Mouse (Mus musculus): ENCODE data around the gene Adam19. TPM values are rescaled to one million over a fixed set of nuclear protein-coding genes. Genes with fewer than 3 reads are reported as not detected.
"Not testable (repeated sequence)": the region's sequence is repeated elsewhere in the genome, so short reads cannot be mapped to it uniquely, and the experiment has no call there.

The Adam19 gene
- polyA plus RNA-seq, 1 experiment from 2014 or later: 12.0 TPM

- Histone ChIP-seq H3K4me3 (ENCODE audit: low read length) (no peak overlapping the region), H3K27ac (ENCODE audit: low read length) (no peak overlapping the region), H3K4me2 (ENCODE audit: low read depth, low read length) (no peak overlapping the region), H3K36me3 (ENCODE audit: control insufficient read depth, insufficient read depth, low read length) (no peaks in the 10 kb centered on the region), H3K4me1 (ENCODE audit: control insufficient read depth, insufficient read depth, low read length) (no peaks in the 10 kb centered on the region), H3K27me3 (replicated peaks; ENCODE audit: control insufficient read depth, insufficient read depth, low read length) (no peaks in the 10 kb centered on the region), H3K9ac (ENCODE audit: low read depth, low read length) (no peak overlapping the region), H3K9me3 (ENCODE audit: control insufficient read depth, low read length) (no peaks in the 10 kb centered on the region)
- no peak for ATAC-seq
- 54% methylated on average over 3 of the region's 3 CpGs for WGBS
Measured at GRCm38 (mm10) chr11:46169908-46170307, 114.1 kb downstream of the Adam19 start.

- WGBS: 93% methylated on average over 9 of the region's 9 CpGs
- ATAC-seq: no peak
- Histone ChIP-seq H3K27me3 (replicated peaks; ENCODE audit: control insufficient read depth, insufficient read depth, low read length) (no peaks in the 10 kb centered on the region), H3K36me3 (ENCODE audit: control insufficient read depth, insufficient read depth, low read length) (no peaks in the 10 kb centered on the region), H3K27ac (ENCODE audit: low read length) (no peak overlapping the region), H3K9ac (ENCODE audit: low read depth, low read length) (no peak overlapping the region), H3K4me3 (ENCODE audit: low read length) (no peak overlapping the region), H3K4me1 (ENCODE audit: control insufficient read depth, insufficient read depth, low read length) (no peaks in the 10 kb centered on the region), H3K9me3 (ENCODE audit: control insufficient read depth, low read length) (no peaks in the 10 kb centered on the region), H3K4me2 (ENCODE audit: low read depth, low read length) (no peak overlapping the region)
Measured at GRCm38 (mm10) chr11:46172128-46172527, 116.3 kb downstream of the Adam19 start.

GRCm38 (mm10) chr11:46176155-46176554 is 120.4 kb downstream of the Adam19 start:
- Histone ChIP-seq H3K27ac (ENCODE audit: low read length) (no peak overlapping the region), H3K4me3 (ENCODE audit: low read length) (no peak overlapping the region), H3K9ac (ENCODE audit: low read depth, low read length) (no peak overlapping the region), H3K4me2 (ENCODE audit: low read depth, low read length) (no peak overlapping the region), H3K36me3 (ENCODE audit: control insufficient read depth, insufficient read depth, low read length) (no peaks in the 10 kb centered on the region), H3K27me3 (replicated peaks; ENCODE audit: control insufficient read depth, insufficient read depth, low read length) (no peaks in the 10 kb centered on the region), H3K4me1 (ENCODE audit: control insufficient read depth, insufficient read depth, low read length) (no peaks in the 10 kb centered on the region), H3K9me3 (ENCODE audit: control insufficient read depth, low read length) (no peaks in the 10 kb centered on the region)
- 85% methylated on average over 6 of the region's 6 CpGs for WGBS
- no peak for ATAC-seq

DNA sequence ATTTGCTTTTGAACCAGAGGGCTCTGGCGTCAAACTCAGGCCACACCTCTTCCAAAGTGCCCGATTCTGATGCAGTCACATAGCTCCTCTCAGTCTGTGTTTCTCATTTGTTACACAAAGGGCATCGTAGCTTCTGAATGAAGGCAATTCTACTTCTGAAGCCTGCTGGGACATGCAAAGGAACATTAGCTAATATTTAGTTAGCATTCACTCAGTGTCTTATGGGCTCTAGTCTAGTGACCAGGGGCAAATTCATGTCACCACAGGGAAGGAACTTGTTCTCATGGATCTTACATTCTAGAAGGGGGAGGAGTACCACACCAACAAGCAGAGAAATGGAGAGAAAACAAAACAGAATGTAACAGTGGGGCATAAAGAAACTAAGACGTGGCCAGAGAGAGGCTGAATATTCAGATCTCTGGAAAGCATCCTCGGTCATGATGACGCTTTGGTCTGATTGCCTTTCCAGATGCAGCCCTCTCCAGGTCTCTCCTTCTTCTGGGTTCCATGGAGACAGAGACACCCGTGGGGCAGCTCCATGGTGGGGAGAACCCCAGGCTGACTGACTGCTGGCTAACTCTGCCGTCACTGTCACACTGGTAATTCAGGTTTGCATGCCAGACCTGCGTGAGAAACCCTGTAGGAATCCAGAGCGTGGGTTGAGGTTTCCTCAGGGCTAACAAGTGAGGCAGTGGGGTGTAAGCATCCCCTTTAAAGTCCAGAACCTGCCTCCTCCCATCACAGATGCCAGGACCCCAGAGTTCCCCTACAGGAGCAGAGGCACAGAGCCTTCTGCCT is 121.7 kb downstream of the Adam19 start:
- Histone ChIP-seq H3K9me3 (ENCODE audit: control insufficient read depth, low read length) (no peaks in the 10 kb centered on the region), H3K4me3 (ENCODE audit: low read length) (no peak overlapping the region), H3K36me3 (ENCODE audit: control insufficient read depth, insufficient read depth, low read length) (no peaks in the 10 kb centered on the region), H3K27ac (ENCODE audit: low read length) (no peak overlapping the region), H3K27me3 (replicated peaks; ENCODE audit: control insufficient read depth, insufficient read depth, low read length) (no peaks in the 10 kb centered on the region), H3K9ac (ENCODE audit: low read depth, low read length) (no peak overlapping the region), H3K4me1 (ENCODE audit: control insufficient read depth, insufficient read depth, low read length) (no peaks in the 10 kb centered on the region), H3K4me2 (ENCODE audit: low read depth, low read length) (no peak overlapping the region)
- WGBS: 77% methylated on average over 10 of the region's 10 CpGs
- no peak for ATAC-seq

- H3K9ac ChIP-seq (ENCODE audit: low read depth, low read length); H3K27ac ChIP-seq (ENCODE audit: low read length); H3K4me2 ChIP-seq (ENCODE audit: low read depth, low read length); ATAC-seq; H3K4me1 ChIP-seq (ENCODE audit: control insufficient read depth, insufficient read depth, low read length); H3K27me3 ChIP-seq (replicated peaks; ENCODE audit: control insufficient read depth, insufficient read depth, low read length); H3K36me3 ChIP-seq (ENCODE audit: control insufficient read depth, insufficient read depth, low read length); H3K4me3 ChIP-seq (ENCODE audit: low read length); H3K9me3 ChIP-seq (ENCODE audit: control insufficient read depth, low read length): not testable (repeated sequence)
- 83% methylated on average over 1 of the region's 1 CpGs for WGBS
Measured at GRCm38 (mm10) chr11:46182031-46182430, 126.2 kb downstream of the Adam19 start.

- no peak overlapping the region for H3K9ac ChIP-seq (ENCODE audit: low read depth, low read length)
- no peak for ATAC-seq
- no peaks in the 10 kb centered on the region for H3K27me3 ChIP-seq (replicated peaks; ENCODE audit: control insufficient read depth, insufficient read depth, low read length)
- no peak overlapping the region for H3K27ac ChIP-seq (ENCODE audit: low read length)
- H3K36me3 ChIP-seq (ENCODE audit: control insufficient read depth, insufficient read depth, low read length): no peaks in the 10 kb centered on the region
- 89% methylated on average over 3 of the region's 3 CpGs for WGBS
- H3K4me2 ChIP-seq (ENCODE audit: low read depth, low read length): no peak overlapping the region
- no peaks in the 10 kb centered on the region for H3K4me1 ChIP-seq (ENCODE audit: control insufficient read depth, insufficient read depth, low read length)
- no peaks in the 10 kb centered on the region for H3K9me3 ChIP-seq (ENCODE audit: control insufficient read depth, low read length)
- no peak overlapping the region for H3K4me3 ChIP-seq (ENCODE audit: low read length)
Measured at GRCm38 (mm10) chr11:46184946-46185345, 129.2 kb downstream of the Adam19 start.

- Histone ChIP-seq H3K9ac (ENCODE audit: low read depth, low read length) (no peak overlapping the region), H3K27ac (ENCODE audit: low read length) (no peak overlapping the region), H3K9me3 (ENCODE audit: control insufficient read depth, low read length) (no peaks in the 10 kb centered on the region), H3K4me2 (ENCODE audit: low read depth, low read length) (no peak overlapping the region), H3K27me3 (replicated peaks; ENCODE audit: control insufficient read depth, insufficient read depth, low read length) (no peaks in the 10 kb centered on the region), H3K4me1 (ENCODE audit: control insufficient read depth, insufficient read depth, low read length) (no peaks in the 10 kb centered on the region), H3K4me3 (ENCODE audit: low read length) (no peak overlapping the region), H3K36me3 (ENCODE audit: control insufficient read depth, insufficient read depth, low read length) (no peaks in the 10 kb centered on the region)
- no peak for ATAC-seq
- 31% methylated on average over 4 of the region's 4 CpGs for WGBS
Measured at GRCm38 (mm10) chr11:46185486-46185885, 129.7 kb downstream of the Adam19 start.

GRCm38 (mm10) chr11:46188283-46188682 is 132.5 kb downstream of the Adam19 start:
- Histone ChIP-seq H3K4me2 (ENCODE audit: low read depth, low read length) (no peak overlapping the region), H3K4me1 (ENCODE audit: control insufficient read depth, insufficient read depth, low read length) (no peaks in the 10 kb centered on the region), H3K36me3 (ENCODE audit: control insufficient read depth, insufficient read depth, low read length) (no peaks in the 10 kb centered on the region), H3K27ac (ENCODE audit: low read length) (no peak overlapping the region), H3K27me3 (replicated peaks; ENCODE audit: control insufficient read depth, insufficient read depth, low read length) (no peaks in the 10 kb centered on the region), H3K9ac (ENCODE audit: low read depth, low read length) (no peak overlapping the region), H3K9me3 (ENCODE audit: control insufficient read depth, low read length) (no peaks in the 10 kb centered on the region), H3K4me3 (ENCODE audit: low read length) (no peak overlapping the region)
- 60% methylated on average over 2 of the region's 2 CpGs for WGBS
- no peak for ATAC-seq

GRCm38 (mm10) chr11:46194175-46194574 is 138.4 kb downstream of the Adam19 start:
- 0 out of 2 replicates have a peak, but pooled peaks have one; percentile 9 for ATAC-seq

More at GRCm38 (mm10) chr11:46194175-46194574, 138.4 kb downstream of the Adam19 start:
- Histone ChIP-seq H3K4me1 (ENCODE audit: control insufficient read depth, insufficient read depth, low read length) (no peaks in the 10 kb centered on the region), H3K27me3 (replicated peaks; ENCODE audit: control insufficient read depth, insufficient read depth, low read length) (no peaks in the 10 kb centered on the region), H3K4me2 (ENCODE audit: low read depth, low read length) (no peak overlapping the region), H3K4me3 (ENCODE audit: low read length) (no peak overlapping the region), H3K36me3 (ENCODE audit: control insufficient read depth, insufficient read depth, low read length) (no peaks in the 10 kb centered on the region), H3K9me3 (ENCODE audit: control insufficient read depth, low read length) (no peaks in the 10 kb centered on the region), H3K27ac (ENCODE audit: low read length) (no peak overlapping the region), H3K9ac (ENCODE audit: low read depth, low read length) (no peak overlapping the region)
- 57% methylated on average over 4 of the region's 4 CpGs for WGBS

Data from intestine, embryonic 16.5 days (tissue).